Mouse (Mus musculus) cerebellum, adult 9-11 months (tissue): ENCODE data around the gene Slit3.

Experiments used
- DNase-seq: peaks from one replicate; pipeline ENCODE4 v3.0.0; 2022

Slit3 gene

DNA sequence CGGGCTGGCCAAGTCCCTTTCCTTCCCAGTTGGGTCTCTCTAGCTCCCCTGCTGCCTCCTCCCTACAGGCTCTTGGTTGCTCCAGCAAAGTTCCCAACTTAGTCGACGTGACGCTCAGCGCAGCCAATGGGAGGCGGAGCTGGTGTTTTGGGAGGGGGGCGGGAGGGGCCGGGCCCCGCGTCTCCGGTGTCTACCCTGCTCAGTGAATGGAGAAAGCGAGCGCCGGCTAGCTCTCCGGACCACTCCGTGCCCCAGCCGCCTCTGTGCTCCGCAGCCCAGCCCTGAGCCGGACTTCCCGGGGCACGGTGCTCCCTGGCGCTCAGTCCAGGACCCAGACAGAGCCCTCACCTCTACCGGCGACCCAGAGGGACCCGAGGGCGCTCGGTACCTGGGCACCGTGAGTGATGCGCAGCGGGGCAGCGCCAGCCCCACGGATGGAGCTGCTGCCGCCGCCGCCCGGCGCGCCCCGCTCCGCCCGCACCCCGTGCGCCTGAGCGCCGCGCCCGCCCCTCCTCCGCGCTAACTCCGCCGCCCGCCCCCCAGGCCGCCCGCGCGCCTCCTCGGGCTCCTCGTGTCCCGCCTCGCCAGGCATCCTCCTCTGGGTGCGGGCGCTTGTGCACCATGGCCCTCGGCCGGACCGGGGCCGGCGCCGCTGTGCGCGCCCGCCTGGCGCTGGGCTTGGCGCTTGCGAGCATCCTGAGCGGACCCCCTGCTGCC lies at the start of gene Slit3:
Gene Slit3 (plus strand): TSS at position 331 of the 717 bp plus-strand sequence.
- DNase-seq: peak; percentile 53

DNA sequence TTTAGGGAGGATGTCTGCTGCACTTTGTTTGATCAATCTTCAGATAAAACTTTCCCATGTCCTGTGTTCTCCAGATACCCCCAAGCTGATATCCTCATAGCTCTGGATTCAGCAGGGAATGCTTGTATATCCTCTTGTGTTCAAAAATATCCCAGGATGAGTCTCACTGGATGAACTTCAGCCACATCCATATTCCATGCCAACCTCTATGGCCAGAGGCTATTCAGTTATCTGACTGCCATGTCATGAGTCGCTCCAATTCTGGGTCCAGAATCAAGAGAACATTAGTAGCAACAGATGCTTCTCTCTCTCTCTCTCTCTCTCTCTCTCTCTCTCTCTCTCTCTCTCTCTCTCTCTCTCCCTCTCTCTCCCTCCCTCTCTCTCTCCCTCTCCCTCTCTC lies 49.6 kb upstream of the Slit3 start:
- no peak for DNase-seq

DNA sequence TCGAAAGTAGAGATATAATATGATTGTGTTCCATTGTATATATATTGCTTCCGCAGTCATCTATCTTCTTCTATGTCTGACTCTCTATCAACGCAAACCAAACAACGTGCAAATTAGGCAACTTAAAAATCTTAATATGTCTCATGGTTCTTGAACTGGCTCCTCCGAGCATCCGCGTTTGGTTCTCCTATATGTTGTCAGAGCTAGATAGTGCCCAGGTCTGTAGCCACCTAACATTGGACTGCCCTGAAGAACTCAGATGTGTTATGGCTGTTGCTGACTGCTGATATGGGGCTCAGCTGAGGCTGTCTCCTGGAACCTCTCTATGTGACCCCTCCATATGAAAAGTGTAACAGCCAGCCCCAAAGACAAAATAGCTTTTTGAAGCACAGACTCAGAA lies 45.6 kb upstream of the Slit3 start:
- no peak for DNase-seq

DNA sequence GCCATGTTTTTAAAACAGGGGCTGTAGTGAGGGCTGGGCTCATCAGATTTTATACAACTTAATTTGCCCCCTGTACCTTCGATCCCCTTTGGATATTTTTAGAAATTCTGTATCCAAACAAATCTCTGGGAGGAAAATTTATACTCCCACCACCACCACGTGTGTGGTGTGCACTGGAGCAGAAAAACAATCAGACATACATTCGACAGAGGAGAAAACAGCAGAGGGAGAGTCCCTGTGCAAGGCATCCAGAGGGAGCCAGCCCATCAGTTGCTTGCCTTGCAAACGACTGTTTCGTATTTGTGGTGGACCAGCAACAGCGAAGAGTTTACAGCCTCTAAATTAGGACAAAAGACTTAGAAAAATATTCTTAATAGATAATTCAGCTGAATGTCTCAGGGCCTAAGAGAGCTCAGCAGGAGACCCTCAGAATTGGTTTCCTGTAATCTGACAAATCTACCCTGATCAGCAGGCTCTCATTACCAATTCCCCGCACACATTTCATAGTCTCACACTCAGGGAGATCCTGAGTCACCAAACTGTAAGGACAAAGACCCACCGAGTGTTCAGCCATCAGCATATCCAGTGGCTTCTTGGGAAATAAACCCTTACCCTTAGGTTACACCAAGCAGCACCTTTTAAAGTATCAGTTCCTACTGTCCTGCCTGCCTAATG lies 40.4 kb upstream of the Slit3 start:
- DNase-seq: no peak

DNA sequence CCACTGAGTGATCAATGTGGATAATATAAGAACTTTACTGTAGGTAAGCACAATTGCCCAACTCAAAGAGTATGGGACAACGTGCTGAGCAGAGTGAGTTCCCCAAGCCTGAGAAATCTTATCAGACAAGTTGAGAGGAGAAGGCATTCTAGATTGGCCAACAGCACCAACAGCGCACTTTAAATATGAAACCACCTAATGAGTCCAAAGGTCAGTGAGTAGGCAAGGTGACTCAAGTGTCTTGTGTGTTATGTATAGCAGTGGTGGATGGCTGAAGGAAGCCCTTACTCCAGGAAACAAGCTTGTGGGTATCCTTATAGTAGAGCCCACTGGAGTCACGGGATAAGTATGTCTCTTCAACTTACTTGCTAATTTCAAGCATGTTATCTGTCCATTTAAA lies 38.7 kb upstream of the Slit3 start:
- no peak for DNase-seq

DNA sequence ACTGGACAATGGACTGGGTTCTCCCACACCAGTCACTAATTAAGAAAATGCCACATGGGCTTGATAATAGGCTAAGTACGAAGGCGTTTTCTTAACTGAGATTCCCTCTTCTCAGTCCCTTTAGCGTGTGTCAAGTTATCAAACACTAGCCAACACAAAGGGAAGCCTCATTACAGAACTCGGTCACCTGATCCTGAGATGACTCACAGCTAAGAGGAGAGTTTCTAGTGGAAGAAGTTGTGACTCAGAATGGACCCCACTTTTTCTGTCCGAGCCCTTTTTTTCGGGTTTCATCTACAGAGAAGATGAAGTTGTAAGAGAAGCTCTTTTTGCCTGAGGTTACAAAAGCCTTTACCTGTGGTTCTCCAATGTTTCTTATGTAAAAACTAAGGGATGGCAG lies 38.0 kb upstream of the Slit3 start:
- no peak for DNase-seq

DNA sequence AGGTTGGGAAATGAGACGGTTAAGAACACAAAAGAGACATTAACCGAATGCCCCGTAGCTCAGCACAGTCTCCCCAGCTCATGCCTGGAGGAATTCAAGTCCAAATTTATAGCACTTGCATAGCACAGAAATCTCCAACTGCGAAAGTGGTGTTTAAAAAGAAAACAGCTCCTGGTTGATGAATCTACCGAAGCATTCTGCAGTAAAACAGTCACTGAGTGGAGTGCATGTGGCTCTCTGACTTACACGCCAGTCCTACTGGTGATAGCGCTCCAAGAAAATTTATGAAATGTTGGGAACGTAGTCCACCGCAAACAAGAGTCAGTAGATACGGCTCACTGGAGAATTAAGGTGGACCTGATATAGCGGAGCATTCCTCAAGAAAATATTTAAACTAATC lies 35.7 kb upstream of the Slit3 start:
- DNase-seq: no peak

DNA sequence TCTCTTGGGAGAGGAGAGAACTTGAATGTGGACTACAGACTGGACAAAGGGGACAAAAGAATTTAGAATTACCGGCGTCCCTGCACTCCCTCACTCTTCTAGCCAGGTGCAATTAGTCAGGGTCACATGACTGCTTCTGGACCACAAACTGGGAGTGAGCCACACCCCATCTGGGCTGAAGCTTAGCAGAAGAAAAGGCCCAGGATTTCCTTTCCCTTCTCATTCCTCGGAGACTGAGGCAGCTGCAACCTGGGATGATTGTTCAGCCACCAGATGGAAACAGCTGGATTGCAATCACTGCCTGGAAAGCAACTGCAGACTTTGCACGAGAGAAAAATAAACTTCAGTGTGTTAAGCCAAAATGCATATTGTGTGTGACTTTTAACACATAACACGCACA lies 35.0 kb upstream of the Slit3 start:
- DNase-seq: no peak

DNA sequence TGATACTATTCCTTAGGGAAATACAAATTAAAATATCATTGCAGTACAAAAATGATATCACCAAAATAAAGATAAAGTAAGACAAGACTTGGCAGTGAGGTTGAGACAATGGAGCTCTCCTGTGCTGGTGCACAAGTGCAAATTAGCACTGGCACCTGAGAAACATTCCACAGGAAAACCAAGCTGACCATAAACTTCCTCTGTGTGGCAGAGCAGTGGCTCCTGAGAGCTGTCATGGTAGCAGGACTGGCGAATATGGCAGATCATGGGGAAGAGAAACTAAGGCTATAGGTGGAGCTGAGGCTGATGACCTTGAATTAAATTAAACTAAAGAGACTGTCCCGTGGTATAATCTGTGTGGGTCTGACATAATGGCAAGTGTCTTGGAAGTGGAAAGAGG lies 33.6 kb upstream of the Slit3 start:
- DNase-seq: no peak

DNA sequence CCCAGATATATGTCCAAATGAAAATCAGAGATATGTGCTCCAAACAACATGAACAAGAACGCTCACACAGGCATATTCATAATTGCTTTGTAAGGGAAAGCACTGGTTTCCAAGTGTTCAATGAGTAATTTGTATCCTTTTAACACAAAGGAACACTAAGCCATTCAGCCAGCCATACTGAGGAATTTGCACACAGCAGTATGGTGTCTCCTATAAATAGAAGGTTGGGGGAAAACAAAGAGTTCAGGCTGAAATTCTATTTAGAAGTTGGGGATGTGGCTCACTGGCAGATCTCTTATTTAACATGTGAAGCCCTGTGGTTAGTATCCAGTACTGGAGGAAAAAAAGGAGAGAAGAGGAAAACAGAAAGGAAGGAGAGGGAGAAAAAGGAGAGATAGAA lies 32.9 kb upstream of the Slit3 start:
- no peak for DNase-seq

DNA sequence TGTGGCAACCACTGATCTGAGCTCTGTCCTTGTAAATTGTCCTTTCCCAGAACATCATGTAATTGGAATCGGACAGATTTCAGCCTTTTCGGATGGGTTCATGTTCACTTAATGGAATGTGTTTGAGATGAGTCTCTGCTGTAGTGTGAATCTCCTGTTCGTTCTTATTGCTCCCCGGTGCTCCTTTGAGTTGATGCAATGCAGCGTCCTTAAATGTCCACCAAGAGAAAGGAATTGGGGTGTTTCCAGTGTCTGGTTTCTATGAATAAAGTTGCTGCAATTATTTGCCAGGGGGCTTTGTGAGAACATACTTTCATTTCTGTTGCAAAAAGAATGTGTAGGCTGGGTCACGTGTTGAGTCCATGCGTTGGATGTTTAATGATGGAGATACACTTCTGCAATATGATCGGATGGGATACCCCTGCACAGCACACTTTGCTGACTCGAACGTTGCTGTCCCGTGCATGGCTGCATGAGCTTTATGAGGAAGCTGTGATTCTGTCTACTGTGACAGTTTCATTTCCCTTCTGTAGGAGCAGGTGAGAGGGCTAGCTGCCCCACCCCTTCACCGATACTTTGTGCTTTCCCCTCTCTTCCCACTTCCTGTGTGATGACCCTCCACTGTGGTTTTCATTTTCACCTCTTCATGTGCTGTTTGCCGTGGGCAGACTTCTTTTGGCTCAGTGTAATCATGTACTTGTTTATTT lies 30.2 kb upstream of the Slit3 start:
- no peak for DNase-seq

DNA sequence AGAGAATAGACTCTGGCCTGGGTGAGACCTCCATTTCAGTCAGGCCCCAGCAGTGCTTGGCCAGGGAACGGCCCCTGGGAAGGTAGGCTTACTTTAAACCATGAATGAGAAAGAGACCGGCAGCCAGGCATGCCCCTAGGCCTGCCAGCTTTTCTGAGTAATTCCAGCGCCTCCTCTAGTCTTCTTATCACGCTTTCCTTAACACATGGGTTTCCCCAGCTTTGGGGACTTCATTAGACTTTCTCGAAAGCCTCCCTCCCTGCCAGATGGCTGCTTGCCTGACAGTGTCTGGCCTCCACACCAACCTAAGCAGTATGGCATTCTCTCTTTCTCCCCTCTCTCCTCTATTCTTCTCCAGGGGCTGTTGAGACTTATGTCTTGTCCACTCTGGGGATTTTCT lies 24.5 kb upstream of the Slit3 start:
- DNase-seq: no peak

DNA sequence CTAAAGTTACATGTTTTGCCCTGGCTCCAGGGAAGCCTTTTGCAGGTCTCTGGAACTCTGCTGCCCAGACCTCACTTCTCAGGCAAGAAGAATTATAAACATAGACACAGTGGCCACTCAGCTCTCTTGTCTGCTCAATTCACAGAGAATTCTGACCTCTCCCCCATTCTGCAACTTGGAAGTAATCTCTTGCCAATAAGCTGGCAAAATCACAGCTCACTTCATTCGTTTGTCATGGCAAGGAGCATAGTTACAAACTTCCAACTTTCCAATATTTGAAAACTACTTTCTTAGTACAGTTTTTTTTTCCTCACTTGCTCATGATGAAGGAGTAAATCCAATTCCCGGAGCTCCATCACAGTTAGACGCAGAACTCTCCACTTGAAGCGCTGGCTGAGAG lies 11.2 kb upstream of the Slit3 start:
- DNase-seq: no peak

DNA sequence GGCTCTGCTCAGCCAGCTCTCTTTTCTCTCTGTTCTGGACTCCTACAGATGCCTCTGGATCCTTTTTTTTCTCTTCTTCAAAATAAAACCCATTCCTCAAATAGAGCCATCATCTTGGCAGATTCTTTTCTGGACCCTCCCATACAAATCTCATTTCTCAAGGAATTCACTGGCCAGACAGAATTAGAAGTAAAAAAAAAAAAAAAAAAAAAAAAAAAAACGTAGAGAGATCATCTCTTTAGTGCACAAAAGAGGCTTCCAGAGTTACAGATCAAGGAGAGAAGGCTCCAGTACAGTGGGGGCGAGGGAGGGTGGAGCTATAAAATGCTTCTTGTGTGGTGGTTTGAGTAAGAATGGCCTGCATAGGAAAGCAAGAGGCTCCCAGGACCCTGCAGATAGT lies 10.2 kb upstream of the Slit3 start:
- DNase-seq: no peak

DNA sequence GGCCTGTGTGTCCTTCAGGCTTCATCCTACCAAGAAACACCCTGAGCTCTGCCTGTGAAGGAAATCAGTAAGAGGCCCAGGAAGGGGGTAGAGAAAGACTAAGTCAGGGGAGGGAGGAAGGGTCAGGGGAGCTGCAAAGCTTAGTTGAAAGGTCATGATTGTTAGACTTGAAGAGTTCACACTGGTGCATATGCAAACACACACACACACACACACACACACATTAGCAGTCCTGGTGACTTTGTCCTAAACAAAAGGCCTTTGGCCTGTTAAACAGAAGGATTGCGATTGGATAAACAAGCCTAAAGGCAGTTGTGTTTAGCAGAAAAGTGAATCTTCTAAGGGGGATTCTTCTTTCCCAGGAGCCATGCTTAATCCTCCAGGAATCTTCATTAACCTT lies 7.7 kb upstream of the Slit3 start:
- no peak for DNase-seq

DNA sequence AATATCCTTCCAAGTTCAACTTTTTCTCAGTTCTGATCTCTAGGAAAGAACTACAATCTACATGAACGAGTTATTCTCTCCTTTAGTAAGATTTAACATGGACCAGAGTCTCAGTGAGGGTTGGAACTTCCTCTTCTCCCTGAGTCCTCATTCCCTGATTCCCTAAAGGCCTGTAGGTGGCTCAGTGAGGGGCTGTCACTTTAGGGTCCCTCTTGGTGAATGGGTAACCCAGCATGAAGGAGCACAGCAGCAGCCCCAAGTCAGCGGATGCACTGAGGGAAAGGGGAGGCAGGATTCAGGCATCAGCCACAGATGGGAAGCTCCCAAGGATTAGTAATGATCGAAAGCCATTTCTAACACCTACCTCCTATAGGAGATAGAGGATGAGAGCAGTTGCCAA lies 4.6 kb upstream of the Slit3 start:
- DNase-seq: no peak

DNA sequence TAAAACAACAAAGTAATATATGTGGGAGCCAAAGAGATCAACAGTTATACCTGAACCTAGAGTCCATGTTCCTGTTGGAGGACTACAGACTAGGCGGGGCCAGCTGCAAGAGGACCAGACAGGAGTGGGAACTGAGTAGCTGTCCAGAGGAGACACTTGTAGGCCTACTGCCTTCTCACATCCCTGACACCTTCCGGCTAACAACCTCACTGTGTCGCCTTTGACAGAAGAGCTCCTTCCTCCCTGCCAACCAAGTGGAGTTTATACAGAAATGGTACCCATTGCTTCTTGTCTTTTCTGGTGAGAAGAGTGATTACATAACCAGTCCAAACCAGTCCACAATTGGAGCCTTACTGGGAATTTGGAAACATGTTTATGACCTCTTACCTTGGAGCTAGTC lies 3.2 kb upstream of the Slit3 start:
- no peak for DNase-seq

DNA sequence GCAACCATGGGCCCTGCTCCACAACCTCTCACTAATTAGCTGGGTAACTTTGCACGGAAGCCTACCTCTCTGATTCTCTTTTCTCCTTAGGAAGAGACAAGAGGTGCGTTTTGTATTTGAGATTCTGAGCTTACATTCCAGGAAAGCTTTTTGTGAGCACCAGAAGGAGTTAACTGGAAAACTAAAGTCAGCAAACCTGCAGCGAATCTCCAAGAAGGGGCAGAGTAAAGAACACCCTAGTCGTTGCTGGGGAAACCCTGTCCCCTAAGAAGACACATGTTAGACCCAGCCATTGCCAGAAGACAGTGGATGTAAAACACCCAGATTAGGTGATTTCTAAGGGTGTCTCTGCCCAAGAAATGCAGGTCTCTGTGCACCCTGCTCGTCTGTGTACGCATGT lies 2.3 kb upstream of the Slit3 start:
- no peak for DNase-seq

DNA sequence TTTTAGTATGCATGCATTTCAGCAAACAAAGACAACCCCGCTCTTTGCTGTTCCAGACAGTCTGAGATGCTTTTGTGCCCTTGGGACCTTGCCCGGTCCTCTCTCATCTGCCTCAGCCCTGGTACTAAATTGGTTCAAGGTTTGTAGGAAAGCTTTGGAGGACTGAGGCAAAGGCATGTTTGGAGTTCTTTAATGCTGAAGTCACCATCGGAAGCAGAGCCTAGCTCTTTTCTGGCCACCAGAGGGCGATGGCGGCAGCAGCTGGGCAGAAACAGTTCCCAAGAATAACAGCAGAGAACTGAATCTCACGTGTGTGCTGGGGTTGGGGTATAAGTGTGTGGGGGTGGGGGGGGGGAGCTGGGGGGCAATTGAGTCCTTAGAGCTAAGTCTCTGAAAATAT lies 1.7 kb upstream of the Slit3 start:
- peak; percentile 73 for DNase-seq

DNA sequence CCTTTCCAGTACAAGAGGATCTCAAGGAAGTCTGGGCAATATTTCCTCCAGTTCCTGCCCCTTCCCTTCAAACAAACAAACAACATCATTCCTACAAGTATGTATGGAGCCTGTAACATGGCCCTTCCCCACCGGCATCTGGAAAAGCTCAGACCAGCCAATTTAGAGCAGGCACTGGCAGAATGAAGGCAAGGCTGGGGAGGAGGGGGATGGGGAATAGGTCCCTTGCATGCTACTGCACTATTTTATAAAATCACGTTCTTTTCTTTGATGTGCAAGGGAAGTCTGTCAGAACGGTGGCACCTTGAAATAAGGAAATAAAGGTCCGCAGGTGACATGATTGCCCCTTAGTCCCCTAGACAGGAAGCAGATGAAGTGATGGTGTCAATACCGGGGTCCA lies 948 bp upstream of the Slit3 start:
- no peak for DNase-seq

DNA sequence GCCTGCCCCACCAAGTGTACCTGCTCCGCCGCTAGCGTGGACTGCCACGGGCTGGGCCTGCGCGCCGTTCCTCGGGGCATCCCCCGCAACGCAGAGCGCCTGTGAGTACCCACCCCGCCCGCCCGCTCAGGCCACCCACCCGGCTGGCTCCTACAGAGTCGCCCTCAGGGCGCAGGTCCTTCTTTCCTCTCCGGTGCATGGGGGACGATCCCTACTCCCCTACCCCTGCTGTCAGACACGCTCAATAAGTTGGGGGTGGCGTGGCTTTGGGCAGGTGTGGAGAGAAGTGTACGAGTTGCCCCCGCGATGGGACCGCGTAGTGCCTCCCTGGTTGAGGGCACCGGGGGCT lies 561 bp downstream of the Slit3 start:
- peak; percentile 58 for DNase-seq

DNA sequence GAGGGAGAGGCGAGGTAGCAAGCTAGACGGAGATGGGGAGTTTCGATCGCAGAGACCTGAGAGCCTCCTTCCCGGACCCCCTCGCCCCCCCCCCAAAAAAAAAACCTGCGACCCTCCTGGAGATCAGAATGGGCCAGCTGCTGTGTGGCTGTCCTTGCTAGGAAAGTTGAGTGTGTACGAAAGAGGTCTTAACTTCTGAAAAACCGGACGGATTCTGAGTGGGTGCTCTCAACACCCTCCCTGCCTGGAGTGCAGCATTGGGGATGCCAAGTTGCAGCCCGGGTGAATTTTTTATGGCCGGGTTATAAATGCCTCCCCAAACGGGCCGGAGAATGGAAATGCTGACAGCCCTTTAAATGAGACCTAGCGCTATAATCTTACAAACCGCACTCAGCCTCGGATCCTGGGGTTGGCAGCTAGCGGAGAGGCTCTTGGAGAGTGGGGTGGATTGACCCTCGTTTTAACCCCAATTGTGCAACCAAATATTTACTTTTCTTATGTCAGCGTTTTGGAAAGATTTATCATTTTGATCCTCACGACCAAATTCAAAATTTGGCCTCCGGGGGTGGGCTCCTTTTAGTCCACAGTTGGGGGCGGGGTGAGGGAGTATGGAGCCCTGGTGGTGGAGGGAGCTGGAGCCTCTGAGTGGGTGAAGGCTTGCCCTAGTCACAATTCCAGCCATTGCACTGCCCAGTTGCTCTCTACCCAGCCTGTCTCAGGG lies 1.2 kb downstream of the Slit3 start:
- DNase-seq: peak; percentile 45

DNA sequence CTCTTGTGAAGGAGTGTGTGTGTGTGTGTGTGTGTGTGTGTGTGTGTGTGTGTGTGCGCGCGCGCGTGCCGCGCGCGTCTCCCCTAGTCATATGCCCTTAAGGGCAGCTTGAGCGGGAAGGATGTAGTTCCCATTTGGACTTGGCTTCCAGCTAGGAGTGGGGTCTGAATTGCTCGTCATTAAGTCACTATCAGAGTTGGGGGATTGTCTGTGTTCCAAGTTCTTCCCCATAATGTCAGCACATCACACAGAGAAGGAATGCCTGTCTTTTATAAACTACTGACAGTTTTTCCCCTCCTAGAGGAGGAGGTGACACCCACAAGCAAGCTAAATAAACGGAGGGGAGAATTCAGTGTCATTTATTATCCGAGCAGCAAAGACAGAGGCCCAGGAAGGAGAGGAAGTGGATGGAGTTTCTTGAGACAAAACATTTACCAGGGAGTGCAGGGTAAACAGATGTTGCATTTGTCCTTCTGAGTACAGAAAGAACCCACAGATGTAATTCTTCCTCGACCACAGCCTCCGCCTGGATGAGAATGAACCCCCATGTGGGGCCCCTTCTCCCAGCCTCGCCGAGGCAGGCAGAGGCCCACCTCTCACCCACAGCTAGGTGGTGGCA lies 3.6 kb downstream of the Slit3 start:
- no peak for DNase-seq
